Mouse (Mus musculus) erythroblast, embryonic 14.5 days (primary cell): ENCODE results near the gene Mkrn3. TPM values are rescaled to one million over a fixed set of nuclear protein-coding genes. Genes with fewer than 3 reads are reported as not detected.
A peak's percentile ranks its signal among the peaks of the same experiment; 100 is the strongest.

Source experiments
- H3K27me3 ChIP-seq: 2 replicates; pipeline ENCODE4 v1.6.1; 2012; ENCODE audit warnings: inconsistent platforms; ENCODE audit not compliant: control insufficient read depth
- H3K36me3 ChIP-seq: 2 replicates; pipeline ENCODE4 v1.6.1; 2012; ENCODE audit warnings: mild to moderate bottlenecking, inconsistent platforms; ENCODE audit not compliant: control insufficient read depth
- H3K4me1 ChIP-seq: 2 replicates; pipeline ENCODE4 v1.6.1; 2012; ENCODE audit warnings: inconsistent platforms; ENCODE audit not compliant: control insufficient read depth
- H3K4me3 ChIP-seq: replicated peaks from 2 replicates; pipeline ENCODE3; 2012; ENCODE audit warnings: moderate library complexity, mild to moderate bottlenecking, inconsistent platforms
- H3K9me3 ChIP-seq: 2 replicates; pipeline ENCODE4 v1.6.1; 2012; ENCODE audit warnings: low read length, inconsistent platforms, mixed read lengths; ENCODE audit not compliant: control insufficient read depth
- GATA1 ChIP-seq: IDR thresholded peaks from 2 replicates; pipeline ENCODE4 v1.6.1; 2012; ENCODE audit warnings: low read length, inconsistent platforms, mixed read lengths
- TAL1 ChIP-seq: IDR thresholded peaks from 3 replicates; pipeline ENCODE4 v1.6.1; 2012; ENCODE audit warnings: low read length, inconsistent platforms, mixed read lengths
- polyA plus RNA-seq: library from polyadenylated mRNA; stranded (reverse); fragments of >175 nt; gene quantifications from 2 replicates; pipeline ENCODE4 v1.2.3, GENCODE M21; 2012

Gene Mkrn3
- polyA plus RNA-seq = not detected in 2 replicates

GRCm38 (mm10) chr7:62419493-62420360 lies at the start of gene Mkrn3:
Gene Mkrn3 (minus strand): TSS chr7:62420139.
- TF ChIP-seq GATA1 = no peak
- no peak for TF ChIP-seq TAL1
- Histone ChIP-seq H3K4me3 (peak within 1 kb of the TSS; percentile 62), H3K9me3 (peaks cover 15% of the 10 kb centered on the region), H3K36me3 (no peaks in the 10 kb centered on the region), H3K4me1 (peaks cover 7% of the 10 kb centered on the region), H3K27me3 (no peaks in the 10 kb centered on the region)

- Histone ChIP-seq H3K4me3 (peak within 1 kb of the TSS; percentile 58), H3K27me3 (peaks cover 20% of the 10 kb centered on the region), H3K9me3 (peaks cover 12% of the 10 kb centered on the region), H3K4me1 (no peaks in the 10 kb centered on the region; the same call in none of the 2 replicates), H3K36me3 (no peaks in the 10 kb centered on the region)
- TF ChIP-seq TAL1 (no peak), GATA1 (no peak)
Measured at GRCm38 (mm10) chr7:62463878-62464755, 44.2 kb upstream of the Mkrn3 start, which contains the start of gene Peg12. Gene Peg12 (minus strand): TSS chr7:62464510.

GRCm38 (mm10) chr7:62463007-62463877 lies 43.3 kb upstream of the Mkrn3 start:
- peaks cover 20% of the 10 kb centered on the region for H3K27me3 ChIP-seq
- peaks cover 12% of the 10 kb centered on the region for H3K9me3 ChIP-seq
- H3K4me1 ChIP-seq = no peaks in the 10 kb centered on the region; the same call in none of the 2 replicates
- H3K36me3 ChIP-seq = no peaks in the 10 kb centered on the region
- TF ChIP-seq GATA1 = no peak
- no peak for TF ChIP-seq TAL1
- peak overlapping the region; percentile 58 for H3K4me3 ChIP-seq

- TF ChIP-seq TAL1 (no peak), GATA1 (no peak)
- Histone ChIP-seq H3K36me3 (no peaks in the 10 kb centered on the region), H3K9me3 (peaks cover 12% of the 10 kb centered on the region), H3K27me3 (peaks cover 20% of the 10 kb centered on the region), H3K4me1 (no peaks in the 10 kb centered on the region; the same call in none of the 2 replicates), H3K4me3 (no peak overlapping the region)
Measured at GRCm38 (mm10) chr7:62462229-62463006, 42.5 kb upstream of the Mkrn3 start.

GRCm38 (mm10) chr7:62452353-62452752 lies 32.4 kb upstream of the Mkrn3 start:
- Histone ChIP-seq H3K27me3 (no peaks in the 10 kb centered on the region), H3K36me3 (no peaks in the 10 kb centered on the region), H3K9me3 (no peaks in the 10 kb centered on the region), H3K4me1 (no peaks in the 10 kb centered on the region), H3K4me3 (no peak overlapping the region)
- TF ChIP-seq TAL1 = no peak
- TF ChIP-seq GATA1 = no peak

GRCm38 (mm10) chr7:62445431-62446165 lies 25.7 kb upstream of the Mkrn3 start:
- no peaks in the 10 kb centered on the region for H3K27me3 ChIP-seq

GRCm38 (mm10) chr7:62436394-62436793 lies 16.5 kb upstream of the Mkrn3 start:
- Histone ChIP-seq H3K4me3 (no peak overlapping the region), H3K9me3 (no peaks in the 10 kb centered on the region), H3K27me3 (no peaks in the 10 kb centered on the region), H3K4me1 (no peaks in the 10 kb centered on the region), H3K36me3 (no peaks in the 10 kb centered on the region)
- TF ChIP-seq GATA1 = no peak
- TF ChIP-seq TAL1 = no peak

More at GRCm38 (mm10) chr7:62445431-62446165, 25.7 kb upstream of the Mkrn3 start:
- Histone ChIP-seq H3K36me3 (no peaks in the 10 kb centered on the region), H3K4me3 (no peak overlapping the region), H3K9me3 (no peaks in the 10 kb centered on the region; the same call in 1 of the 2 replicates), H3K4me1 (no peaks in the 10 kb centered on the region)
- TF ChIP-seq GATA1 (no peak), TAL1 (no peak)
